Mouse (Mus musculus) left cerebral cortex, postnatal 4 days (tissue): ENCODE results near the gene Bend6. TPM values are rescaled to one million over a fixed set of nuclear protein-coding genes. Genes with fewer than 3 reads are reported as not detected.

ENCODE experiments used
- DNase-seq: peaks from one replicate; pipeline ENCODE4 v3.0.0-alpha.2; 2022
- intact Hi-C: fragments of 180-260 bp; cut with DNase I; formaldehyde crosslinking; loops from one replicate; pipeline ENCODE4 v1.15.1; 2025
- total RNA-seq, 2 experiments: library from RNA; stranded (reverse); gene quantifications; 2 replicates each; pipeline ENCODE4 v1.2.3; 2021

Gene Bend6
- total RNA-seq = 100 to 1,000 TPM; 159 to 164 TPM

DNA sequence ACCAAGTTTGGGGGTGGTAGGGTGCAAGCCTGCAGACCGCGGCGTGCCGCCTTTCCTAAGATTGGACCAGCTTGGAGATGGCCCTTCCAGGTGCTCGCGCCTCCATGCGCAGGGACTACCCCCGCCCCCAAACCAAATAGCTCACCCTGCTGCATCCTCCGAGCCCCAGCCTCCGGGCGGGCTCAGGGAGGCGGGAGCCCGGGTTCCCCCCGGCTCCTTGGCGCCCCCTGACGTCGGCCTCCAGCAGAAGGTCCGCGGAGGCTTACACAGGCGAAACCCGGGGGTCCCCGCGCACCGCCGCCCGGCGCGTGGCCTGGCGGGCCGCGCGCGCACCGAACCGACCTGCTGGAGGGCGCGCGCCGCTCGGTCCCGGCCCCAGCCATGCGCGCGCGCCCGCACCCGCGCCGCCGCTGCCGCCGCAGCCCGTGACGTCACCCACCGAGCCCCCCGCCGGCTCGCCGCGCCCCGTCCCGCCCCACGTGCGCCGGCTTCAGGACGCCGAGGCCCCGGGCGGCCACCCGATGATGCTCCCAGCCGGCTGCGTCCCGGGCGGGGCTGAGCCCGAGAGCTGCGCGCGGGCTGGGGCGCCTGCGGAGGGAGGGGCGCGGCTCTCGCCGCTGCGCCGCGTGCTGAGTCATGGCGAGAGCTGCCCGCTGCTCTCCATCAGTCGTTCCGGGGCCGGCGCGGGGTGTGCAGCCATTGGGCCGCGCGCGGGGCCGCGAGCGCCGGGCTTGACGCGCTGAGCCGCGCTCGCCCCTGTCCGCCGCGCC, at the start of gene Bend6:
Bend6 (minus strand) TSS at position 396 of the 770 bp plus-strand sequence.
- peak; percentile 81 for DNase-seq
- intact Hi-C loops = loop anchor here (5.0 kb wide), 1 partner anchor 55 kb away; no protein-coding TSS in a partner anchor

DNA sequence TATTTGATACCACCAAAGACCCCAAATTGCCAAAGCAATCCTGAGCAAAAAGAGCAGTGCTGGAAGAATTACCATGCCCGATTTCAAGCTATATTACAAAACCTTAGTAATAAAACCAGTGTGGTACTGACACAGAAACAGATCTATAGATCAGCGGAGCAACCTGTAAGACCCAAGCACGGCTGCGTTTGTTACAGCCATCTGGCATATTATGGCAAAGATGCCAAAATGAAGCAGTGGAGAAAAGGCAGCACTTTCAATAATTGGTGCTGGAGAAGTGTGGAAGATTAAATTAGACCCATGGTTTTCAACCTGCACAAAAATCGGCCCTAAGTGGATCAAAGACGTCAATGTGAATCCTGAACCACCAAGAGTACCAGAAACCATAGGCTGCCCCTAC, 48.0 kb upstream of the Bend6 start:
- intact Hi-C loops = no loop called here
- no peak for DNase-seq

DNA sequence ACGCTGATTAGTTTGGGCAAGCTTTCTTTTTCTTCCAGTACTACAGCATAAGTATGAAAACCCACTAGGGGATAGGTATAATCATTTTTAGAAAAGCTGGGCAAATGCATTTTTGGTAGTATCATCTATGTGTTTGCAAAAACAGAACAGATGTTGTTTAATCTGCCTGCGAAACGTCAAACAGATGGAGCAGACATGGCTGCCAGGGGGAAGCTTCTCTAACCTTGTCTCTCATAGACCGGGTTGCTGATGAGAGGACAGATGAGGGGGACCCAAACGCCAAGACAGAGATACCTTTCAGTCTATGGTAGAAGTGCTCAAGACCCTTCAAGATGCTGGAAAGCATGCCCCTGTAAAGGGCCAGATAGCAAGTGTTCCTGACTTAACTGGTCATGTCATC, 40.9 kb upstream of the Bend6 start:
- no peak for DNase-seq
- intact Hi-C loops = no loop called here

GRCm38 (mm10) chr1:33947838-33948237, 40.2 kb upstream of the Bend6 start:
- no peak for DNase-seq
- intact Hi-C loops = no loop called here

DNA sequence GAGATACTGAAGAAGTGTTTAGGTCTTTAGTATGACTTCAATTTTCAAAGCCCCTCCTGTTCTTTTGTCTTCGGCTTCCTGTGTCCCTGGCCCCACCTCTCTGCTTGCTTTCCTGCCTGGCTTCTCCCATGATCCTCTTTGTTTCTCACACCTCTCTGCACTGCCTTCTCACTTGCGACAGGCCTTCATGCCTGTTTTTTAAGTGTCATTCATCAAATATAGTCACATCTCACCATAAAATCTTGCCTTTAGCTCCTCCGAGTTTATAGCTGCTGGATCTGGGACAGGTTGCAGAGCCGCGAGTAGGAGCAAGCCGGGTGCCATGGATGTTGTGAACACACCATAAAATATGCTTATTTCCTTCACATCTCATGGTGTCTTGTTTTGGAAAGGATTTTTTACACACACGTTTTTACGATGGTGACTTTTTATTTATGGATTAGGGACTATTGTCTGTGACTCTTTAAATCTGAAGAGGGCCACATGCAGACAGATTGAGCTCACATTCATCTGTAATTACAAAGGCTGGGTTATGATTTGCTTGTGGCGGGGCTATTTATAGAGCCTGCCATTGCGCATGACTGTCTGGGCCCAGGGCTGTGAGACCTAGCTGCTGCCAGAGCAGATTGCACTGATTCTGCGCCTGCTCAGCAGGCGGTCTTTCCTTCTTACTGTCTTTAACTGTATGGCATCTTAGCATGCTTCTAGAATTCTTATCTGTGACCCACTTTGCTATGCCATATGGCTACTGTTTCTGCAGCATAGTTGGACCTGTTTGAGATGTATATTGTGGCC, 39.2 kb upstream of the Bend6 start:
- intact Hi-C loops = no loop called here
- DNase-seq = peak; percentile 62

DNA sequence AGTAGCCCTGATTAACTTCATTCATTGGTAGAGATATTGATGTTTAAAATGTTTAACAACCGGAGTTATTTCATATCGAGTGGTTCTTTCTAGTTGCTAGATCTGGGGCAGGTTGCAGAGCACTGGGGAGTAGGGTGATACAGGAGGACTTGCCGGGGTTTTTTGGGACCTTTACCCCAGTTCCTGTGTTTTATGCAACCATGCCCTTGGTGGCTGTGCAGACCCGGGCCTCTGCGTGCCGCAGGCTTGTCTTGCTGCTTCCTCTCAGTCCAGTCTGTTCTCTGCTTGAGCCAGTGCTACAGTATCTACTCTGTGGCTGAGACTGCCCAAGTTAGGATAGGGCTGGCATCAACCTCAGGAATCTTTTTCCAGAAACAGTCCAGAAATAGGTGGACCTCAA, 38.1 kb upstream of the Bend6 start:
- intact Hi-C loops = no loop called here
- no peak for DNase-seq

DNA sequence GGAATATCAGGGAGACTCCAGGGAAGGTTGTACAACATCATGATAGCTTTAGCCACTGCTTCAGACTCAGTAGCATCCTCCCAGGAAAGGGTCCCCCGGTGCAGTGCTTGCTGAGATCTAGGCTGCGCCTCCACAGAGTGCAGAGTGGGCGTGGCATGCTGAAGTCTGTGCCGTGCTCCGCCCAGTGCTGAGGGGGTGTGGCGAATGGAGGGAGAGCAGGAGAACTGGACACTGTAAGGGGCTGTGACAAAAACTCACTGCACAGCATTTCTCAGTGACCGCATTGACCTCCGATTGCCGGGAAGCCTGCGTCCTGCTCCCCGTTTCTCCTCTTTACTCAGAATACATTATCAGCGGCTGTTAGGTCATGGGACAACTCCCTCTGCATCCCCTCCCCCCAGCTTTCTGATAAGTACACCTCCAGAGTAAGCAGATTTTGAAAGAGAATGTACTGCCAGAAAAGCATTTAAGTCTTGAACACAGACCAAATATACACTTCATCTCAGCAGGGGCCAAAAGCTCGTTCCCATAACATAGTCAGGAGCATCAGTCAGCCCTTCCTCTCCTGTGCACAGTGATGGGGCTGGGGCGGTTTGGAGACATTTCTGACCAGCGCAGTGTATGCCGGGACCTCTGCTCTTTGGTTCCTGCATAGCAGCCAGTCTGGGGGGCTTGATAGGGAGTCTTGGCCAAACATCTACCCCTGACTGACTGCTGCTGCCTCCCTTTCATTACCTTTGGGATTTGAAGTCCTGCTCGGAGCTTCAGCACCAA, 37.5 kb upstream of the Bend6 start:
- intact Hi-C loops = no loop called here
- peak; percentile 24 for DNase-seq

GRCm38 (mm10) chr1:33943943-33944342, 36.3 kb upstream of the Bend6 start:
- no peak for DNase-seq
- intact Hi-C loops = no loop called here

DNA sequence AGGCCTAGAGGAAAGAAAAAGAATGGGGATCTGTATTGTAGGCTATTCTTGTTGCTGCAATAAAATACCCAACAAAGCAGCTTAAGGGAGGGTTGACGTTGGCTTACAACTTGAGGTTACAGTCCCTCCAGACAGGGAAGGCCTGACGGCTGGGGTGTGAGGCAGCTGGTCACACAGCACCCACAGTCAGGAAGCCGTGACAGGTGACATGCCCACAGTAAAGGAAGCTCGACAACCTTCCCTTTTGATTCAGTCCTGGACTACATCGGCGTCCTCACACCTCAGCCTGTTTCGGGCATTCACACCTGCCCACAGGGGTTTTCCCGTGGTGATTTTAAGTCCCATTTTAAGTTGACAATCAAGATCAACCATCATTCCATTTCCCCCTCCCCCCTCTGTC, 35.0 kb upstream of the Bend6 start:
- DNase-seq = no peak
- intact Hi-C loops = no loop called here

DNA sequence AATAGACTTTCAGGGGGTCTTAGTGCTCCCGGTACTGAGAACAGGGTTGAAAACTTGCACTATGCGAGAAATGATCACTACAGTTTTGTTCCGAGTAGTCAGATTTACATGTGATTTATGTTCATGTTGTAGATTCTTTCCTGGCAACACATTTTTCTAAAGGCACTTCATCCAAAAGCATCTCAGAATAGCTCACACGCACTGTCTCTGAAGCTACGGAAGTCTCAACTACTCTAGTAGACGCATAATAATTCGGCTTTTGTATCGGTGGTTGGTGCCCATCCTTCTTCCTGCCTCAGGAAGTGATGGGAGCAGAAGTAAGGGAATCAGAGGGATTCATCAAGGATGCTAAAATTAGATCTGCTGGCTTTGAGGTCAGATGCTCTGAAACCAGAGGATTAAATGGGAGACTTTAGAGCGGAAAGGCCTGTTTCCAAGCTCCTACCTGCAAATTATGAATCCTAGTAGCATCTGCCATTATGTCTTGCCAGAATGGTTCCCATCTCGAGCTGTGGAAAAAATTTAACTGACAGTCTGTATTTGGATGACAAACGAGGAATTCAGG, 32.8 kb upstream of the Bend6 start:
- no peak for DNase-seq
- intact Hi-C loops = no loop called here

DNA sequence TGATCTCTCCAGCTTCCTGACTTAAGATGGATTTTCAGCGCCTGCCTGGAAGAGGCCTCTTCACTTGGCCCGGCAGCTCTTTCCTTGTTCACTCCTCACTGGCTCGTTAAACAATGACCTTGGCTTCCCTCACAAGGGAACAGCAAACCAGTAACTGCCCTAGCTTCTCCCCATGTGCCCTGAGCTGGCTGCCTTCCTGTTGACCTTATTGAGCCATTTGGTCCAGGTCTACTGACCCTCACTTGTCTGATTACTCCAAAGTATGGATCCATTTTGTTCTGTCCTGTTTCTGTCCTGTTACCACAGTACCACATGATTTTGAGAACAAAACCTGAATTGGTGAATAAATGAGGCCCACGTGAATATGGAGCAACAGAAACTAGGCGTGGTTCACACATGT, 32.2 kb upstream of the Bend6 start:
- intact Hi-C loops = no loop called here
- no peak for DNase-seq

DNA sequence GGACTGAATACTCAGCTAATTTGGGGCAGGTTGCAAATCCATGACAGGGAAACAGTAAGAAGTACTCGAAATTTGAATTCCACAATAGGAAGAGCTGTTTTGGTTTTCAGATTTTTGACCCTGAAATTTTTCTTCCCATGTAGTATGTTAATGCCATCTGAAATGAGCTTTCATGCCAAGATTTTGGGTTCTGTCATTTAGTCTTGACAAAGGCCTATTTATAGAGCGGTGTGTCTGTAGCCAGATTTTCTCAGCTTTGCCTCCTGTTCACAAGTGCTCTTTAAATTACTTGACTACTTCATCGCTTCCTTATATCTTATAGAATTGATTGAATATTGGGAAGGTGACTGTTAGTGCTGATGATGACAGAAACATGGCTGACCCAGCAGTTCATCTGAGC, 28.3 kb upstream of the Bend6 start:
- intact Hi-C loops = no loop called here
- no peak for DNase-seq

- intact Hi-C loops = no loop called here
- no peak for DNase-seq
Observed at GRCm38 (mm10) chr1:33932845-33933499, 25.4 kb upstream of the Bend6 start.

DNA sequence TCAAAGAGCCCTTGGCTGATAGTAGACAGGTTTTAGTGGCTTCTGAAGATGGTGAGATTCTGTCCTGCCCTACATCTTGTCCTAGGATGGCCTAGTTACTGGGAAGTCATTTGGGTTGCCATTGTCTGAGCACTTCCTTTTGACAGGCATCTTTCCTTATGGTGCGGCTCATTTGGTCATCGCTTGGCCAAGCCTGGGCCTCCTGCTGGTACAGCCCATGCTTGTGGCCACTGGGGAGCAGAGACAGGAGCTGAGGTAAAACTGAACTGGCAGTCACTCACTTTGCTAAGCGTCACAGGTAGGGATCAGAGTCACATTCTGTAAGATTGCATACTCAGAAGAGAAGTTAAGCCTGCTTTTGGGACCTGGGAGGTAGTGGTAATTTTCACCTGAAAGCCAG, 24.6 kb upstream of the Bend6 start:
- intact Hi-C loops = no loop called here
- DNase-seq = no peak

GRCm38 (mm10) chr1:33931791-33932190, 24.2 kb upstream of the Bend6 start:
- no peak for DNase-seq
- intact Hi-C loops = no loop called here

- no peak for DNase-seq
- intact Hi-C loops = no loop called here
Observed at GRCm38 (mm10) chr1:33927466-33927865, 19.9 kb upstream of the Bend6 start.

DNA sequence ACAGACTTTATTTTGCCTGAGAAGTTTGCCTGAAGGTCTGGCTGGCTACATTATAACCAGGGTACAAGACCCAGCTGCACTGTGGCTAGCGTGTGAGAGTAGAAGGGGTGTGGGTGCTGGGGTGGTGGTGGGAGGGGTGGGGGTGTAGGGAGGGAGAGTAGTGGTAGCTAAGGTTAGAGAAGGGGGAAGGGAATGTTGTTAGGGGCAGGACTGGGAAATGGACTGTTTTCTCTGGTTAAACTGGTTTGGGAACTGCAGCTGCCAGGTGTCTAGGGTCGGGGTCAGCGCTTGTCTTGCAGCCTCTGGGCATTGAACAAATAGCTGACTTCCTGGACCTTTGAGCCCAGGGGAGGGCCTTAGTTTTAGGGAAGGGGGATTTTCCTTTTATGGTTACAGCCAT, 17.7 kb upstream of the Bend6 start:
- intact Hi-C loops = no loop called here
- no peak for DNase-seq

- DNase-seq = no peak
- intact Hi-C loops = no loop called here
Observed at GRCm38 (mm10) chr1:33922975-33923374, 15.4 kb upstream of the Bend6 start.

- intact Hi-C loops = no loop called here
- DNase-seq = no peak
Observed at GRCm38 (mm10) chr1:33916554-33916953, 8.9 kb upstream of the Bend6 start.

DNA sequence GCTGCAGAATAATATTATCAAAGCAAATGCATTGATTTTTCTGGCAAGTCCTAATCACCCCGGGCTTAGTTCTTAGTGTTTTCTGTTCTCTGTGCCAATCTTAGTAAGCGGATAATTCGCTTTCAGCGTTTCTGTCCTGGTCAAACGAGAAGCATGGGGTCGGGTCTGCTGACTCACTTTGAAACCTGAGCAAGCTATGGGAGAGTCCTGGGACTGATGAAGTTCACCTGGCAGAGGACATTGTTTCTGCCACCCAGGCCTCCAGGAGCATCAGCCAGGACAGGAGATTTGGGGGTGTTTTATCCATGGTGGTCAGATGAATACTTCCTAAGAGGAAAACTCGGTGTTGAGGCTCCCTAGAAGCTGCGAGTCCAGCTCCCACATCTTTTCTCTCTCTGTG, 4.0 kb upstream of the Bend6 start:
- intact Hi-C loops = no loop called here
- DNase-seq = no peak
